Mouse (Mus musculus) neural tube, embryonic 13.5 days (tissue): ENCODE results near the gene Lsamp. TPM values are rescaled to one million over a fixed set of nuclear protein-coding genes. Genes with fewer than 3 reads are reported as not detected.

Experiments used
- ATAC-seq: fragments of 200-750 bp; cut with Nextera tagmentation; 2 replicates; pipeline ENCODE4 v1.8.0; 2017; ENCODE audit warnings: low read depth, mild to moderate bottlenecking, moderate TSS enrichment, moderate library complexity
- H3K27ac ChIP-seq: fragments of 300-500 bp; sonication (generic); replicated peaks from 2 replicates; pipeline ENCODE4 v1.5.1; 2015; ENCODE audit warnings: moderate library complexity, mild to moderate bottlenecking, inconsistent platforms
- H3K27me3 ChIP-seq: fragments of 300-500 bp; sonication (generic); 2 replicates; pipeline ENCODE4 v1.6.1; 2015; ENCODE audit warnings: mild to moderate bottlenecking, inconsistent platforms
- H3K36me3 ChIP-seq: fragments of 300-500 bp; sonication (generic); 2 replicates; pipeline ENCODE4 v1.6.1; 2015; ENCODE audit warnings: mild to moderate bottlenecking, inconsistent platforms
- H3K4me1 ChIP-seq: fragments of 300-500 bp; sonication (generic); replicated peaks from 2 replicates; pipeline ENCODE4 v1.6.1; 2015; ENCODE audit warnings: inconsistent platforms
- H3K4me2 ChIP-seq: fragments of 300-500 bp; sonication (generic); 2 replicates; pipeline ENCODE4 v1.6.1; 2015; ENCODE audit warnings: inconsistent platforms, mild to moderate bottlenecking, moderate library complexity
- H3K4me3 ChIP-seq: fragments of 300-500 bp; sonication (generic); 2 replicates; pipeline ENCODE4 v1.5.1; 2015; ENCODE audit warnings: mild to moderate bottlenecking, inconsistent platforms
- H3K9ac ChIP-seq: fragments of 300-500 bp; sonication (generic); 2 replicates; pipeline ENCODE4 v1.6.1; 2015; ENCODE audit warnings: moderate library complexity, mild to moderate bottlenecking, inconsistent platforms
- H3K9me3 ChIP-seq: fragments of 300-500 bp; sonication (generic); 2 replicates; pipeline ENCODE4 v1.6.1; 2016; ENCODE audit warnings: inconsistent platforms
- WGBS: fragments of 180-500 bp; shearing (Covaris S2); methylation state at CpG from one replicate; pipeline ENCODE4 v1.1.7; 2015; 5-methylcytosine and 5-hydroxymethylcytosine counted together
- polyA plus RNA-seq: library from polyadenylated mRNA; unstranded; fragments of >200 nt; fragmentation: Nextera tagmentation; extraction: Ambion mirVana; gene quantifications from 2 replicates; pipeline ENCODE4 v1.2.1, GENCODE M21; 2015

Lsamp gene
- polyA plus RNA-seq, 1 experiment from 2014 or later: 56.5 TPM

DNA sequence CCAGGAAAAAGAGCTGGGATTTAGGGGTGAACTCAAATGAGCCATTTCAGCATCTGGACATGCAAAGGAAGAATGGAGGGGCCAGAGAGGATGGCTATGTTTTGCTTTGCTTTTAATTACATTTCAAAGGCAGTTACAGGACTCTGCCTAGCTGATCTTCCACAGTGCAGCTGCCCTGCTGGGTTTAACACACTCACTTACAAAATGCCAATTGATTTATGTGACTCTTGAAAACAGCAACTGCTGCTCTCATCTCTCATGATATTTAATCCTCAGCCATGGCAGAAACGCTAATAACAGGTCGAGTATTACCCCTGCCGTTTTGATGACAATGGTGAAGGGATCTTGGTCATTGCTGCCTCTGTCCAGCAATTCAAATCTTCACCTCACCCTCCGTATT, 2139.7 kb downstream of the Lsamp start:
- no peaks in the 10 kb centered on the region for H3K36me3 ChIP-seq

DNA sequence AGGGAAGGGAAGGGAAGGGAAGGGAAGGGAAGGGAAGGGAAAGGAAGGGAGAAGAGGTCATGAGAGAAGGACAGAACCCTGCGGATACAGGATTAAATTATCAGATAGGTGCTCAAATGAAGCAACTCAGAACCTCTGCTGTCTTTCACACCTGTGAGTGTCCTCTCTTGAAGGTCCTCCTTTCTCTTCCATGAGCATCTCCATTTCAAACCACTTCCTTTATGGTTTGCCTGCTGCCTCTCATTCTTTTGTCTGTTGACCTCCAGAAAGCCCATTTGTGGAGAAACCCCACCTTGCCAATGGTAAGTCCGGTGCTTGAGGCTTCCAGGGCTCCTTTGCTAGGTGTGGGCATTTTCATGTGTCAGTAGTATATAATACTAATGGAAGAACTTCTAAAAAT, 2141.9 kb downstream of the Lsamp start:
- no peak for ATAC-seq
- Histone ChIP-seq H3K9ac (no peak overlapping the region), H3K4me1 (peaks cover 12% of the 10 kb centered on the region), H3K36me3 (no peaks in the 10 kb centered on the region), H3K4me2 (no peak overlapping the region), H3K27me3 (no peaks in the 10 kb centered on the region), H3K27ac (no peak overlapping the region), H3K4me3 (no peak overlapping the region), H3K9me3 (no peaks in the 10 kb centered on the region)
- 77% methylated on average over 2 of the region's 2 CpGs for WGBS

More for the DNA sequence above, 2139.7 kb downstream of the Lsamp start:
- no peak overlapping the region for H3K4me2 ChIP-seq
- H3K4me1 ChIP-seq: peaks cover 12% of the 10 kb centered on the region
- no peak overlapping the region for H3K4me3 ChIP-seq
- H3K27me3 ChIP-seq: no peaks in the 10 kb centered on the region
- H3K27ac ChIP-seq: peak overlapping the region; percentile 18; the same call in 1 of the 2 replicates
- no peak for ATAC-seq
- 44% methylated on average over 4 of the region's 4 CpGs for WGBS
- no peak overlapping the region for H3K9ac ChIP-seq
- no peaks in the 10 kb centered on the region for H3K9me3 ChIP-seq

DNA sequence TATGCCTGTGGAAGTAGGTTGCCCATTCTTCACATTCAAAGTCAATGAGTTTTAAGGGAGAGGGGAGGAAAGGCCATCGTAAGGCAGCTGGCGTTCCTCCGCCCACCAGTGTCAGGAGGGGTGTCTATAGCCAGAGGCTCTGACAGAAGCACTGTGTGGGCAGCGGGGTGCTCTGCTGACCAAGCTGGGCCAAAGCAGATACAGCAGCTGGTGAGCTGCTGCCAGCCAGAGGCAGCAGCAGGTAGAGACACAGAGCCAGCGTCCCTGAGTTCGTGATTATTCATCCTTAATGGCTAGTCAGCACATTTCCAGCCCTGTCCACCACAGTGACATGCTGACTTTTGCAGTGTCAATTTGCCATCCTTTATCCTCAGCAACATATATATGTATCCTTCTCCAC, 2163.0 kb downstream of the Lsamp start:
- ATAC-seq: no peak

DNA sequence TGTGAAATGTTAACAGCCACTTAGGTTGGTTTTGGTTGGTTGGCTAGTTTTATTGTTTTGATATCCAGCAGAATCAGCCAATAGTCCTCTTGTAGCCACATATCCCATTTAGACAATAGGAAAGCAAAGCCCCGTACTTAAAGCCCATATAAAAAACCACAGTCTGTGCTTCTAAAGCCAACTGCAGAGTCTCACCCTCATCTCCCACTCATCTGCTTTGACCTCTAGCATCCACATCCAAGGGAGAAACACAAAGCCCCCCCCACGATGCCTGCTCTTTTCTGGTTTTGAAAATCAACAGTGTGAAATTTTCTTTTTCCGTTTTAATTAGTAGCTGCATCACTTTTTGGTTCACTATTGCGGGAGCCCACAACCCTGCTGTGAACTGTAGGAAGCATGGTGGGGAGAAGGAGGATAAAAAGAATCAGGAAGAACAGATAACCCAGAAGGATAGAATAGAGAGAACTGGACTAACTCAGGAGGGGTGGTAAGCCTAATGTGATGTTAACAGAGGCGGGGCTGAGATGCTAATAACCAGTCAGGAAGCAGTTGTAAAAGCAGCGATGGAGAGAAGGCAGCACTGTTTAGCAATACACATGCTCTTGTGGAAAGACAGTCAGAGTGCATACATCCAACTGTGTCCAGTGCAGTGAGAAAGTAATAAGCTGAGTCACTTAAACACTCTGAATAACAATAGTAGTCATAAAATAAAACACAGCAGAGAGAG, 2165.2 kb downstream of the Lsamp start:
- H3K27me3 ChIP-seq: no peaks in the 10 kb centered on the region
- no peak overlapping the region for H3K4me2 ChIP-seq
- ATAC-seq: peak; percentile 50; the same call in 1 of the 2 replicates
- H3K4me1 ChIP-seq: peaks cover 17% of the 10 kb centered on the region
- no peaks in the 10 kb centered on the region for H3K36me3 ChIP-seq
- H3K4me3 ChIP-seq: no peak overlapping the region
- 19% methylated on average over 6 of the region's 6 CpGs for WGBS
- no peaks in the 10 kb centered on the region for H3K9me3 ChIP-seq
- H3K9ac ChIP-seq: no peak overlapping the region
- no peak overlapping the region for H3K27ac ChIP-seq

More for the DNA sequence above, 2163.0 kb downstream of the Lsamp start:
- H3K27ac ChIP-seq: no peak overlapping the region
- H3K4me2 ChIP-seq: no peak overlapping the region
- peaks cover 17% of the 10 kb centered on the region for H3K4me1 ChIP-seq
- no peaks in the 10 kb centered on the region for H3K36me3 ChIP-seq
- no peak overlapping the region for H3K9ac ChIP-seq
- H3K27me3 ChIP-seq: no peaks in the 10 kb centered on the region
- WGBS: 39% methylated on average over 6 of the region's 6 CpGs
- no peak overlapping the region for H3K4me3 ChIP-seq
- no peaks in the 10 kb centered on the region for H3K9me3 ChIP-seq

DNA sequence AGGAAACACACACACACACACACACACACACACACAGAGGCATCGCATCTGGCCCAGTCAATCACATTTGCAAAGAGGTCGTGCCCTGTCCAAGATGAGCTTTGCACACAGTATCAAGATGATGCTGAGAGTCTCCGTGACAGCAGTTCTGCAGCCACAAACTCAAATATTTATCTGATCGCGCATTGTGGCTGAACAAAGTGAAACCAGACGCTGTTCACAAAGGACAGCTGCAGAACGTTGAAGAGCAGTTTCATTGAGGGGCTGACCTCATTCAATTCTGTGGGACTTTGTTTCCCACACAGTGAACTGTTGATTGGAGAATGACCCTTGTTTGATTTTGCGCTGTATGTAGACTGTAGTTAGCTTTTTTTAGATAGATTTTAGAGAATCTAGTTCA, 2168.5 kb downstream of the Lsamp start:
- Histone ChIP-seq H3K9ac (no peak overlapping the region), H3K27ac (no peak overlapping the region), H3K4me2 (no peak overlapping the region), H3K4me1 (peaks cover 12% of the 10 kb centered on the region), H3K9me3 (no peaks in the 10 kb centered on the region), H3K4me3 (no peak overlapping the region), H3K36me3 (no peaks in the 10 kb centered on the region), H3K27me3 (no peaks in the 10 kb centered on the region)
- WGBS: 59% methylated on average over 8 of the region's 8 CpGs
- no peak for ATAC-seq

- Histone ChIP-seq H3K4me1 (0 out of 2 replicates have a peak, but pooled peaks cover 4% of the 10 kb centered on the region), H3K9ac (no peak overlapping the region), H3K4me3 (no peak overlapping the region), H3K27me3 (no peaks in the 10 kb centered on the region), H3K27ac (no peak overlapping the region), H3K9me3 (no peaks in the 10 kb centered on the region), H3K4me2 (no peak overlapping the region), H3K36me3 (no peaks in the 10 kb centered on the region)
- ATAC-seq: 0 out of 2 replicates have a peak, but pooled peaks have one; percentile 27
- 39% methylated on average over 9 of the region's 9 CpGs for WGBS
Observed at GRCm38 (mm10) chr16:42157816-42158215, 2173.7 kb downstream of the Lsamp start.

- ATAC-seq: peak; percentile 16; the same call in 1 of the 2 replicates
- no peak overlapping the region for H3K9ac ChIP-seq
Observed at GRCm38 (mm10) chr16:42164941-42165340, 2180.8 kb downstream of the Lsamp start.

GRCm38 (mm10) chr16:42168292-42168691, 2184.1 kb downstream of the Lsamp start:
- ATAC-seq: no peak
- 93% methylated on average over 9 of the region's 9 CpGs for WGBS
- Histone ChIP-seq H3K4me2 (no peak overlapping the region), H3K9ac (no peak overlapping the region), H3K27me3 (no peaks in the 10 kb centered on the region), H3K9me3 (no peaks in the 10 kb centered on the region), H3K4me1 (no peaks in the 10 kb centered on the region), H3K36me3 (no peaks in the 10 kb centered on the region), H3K4me3 (no peak overlapping the region), H3K27ac (no peak overlapping the region)

More at GRCm38 (mm10) chr16:42164941-42165340, 2180.8 kb downstream of the Lsamp start:
- H3K4me3 ChIP-seq: no peak overlapping the region
- no peaks in the 10 kb centered on the region for H3K36me3 ChIP-seq
- no peaks in the 10 kb centered on the region for H3K27me3 ChIP-seq
- H3K4me2 ChIP-seq: no peak overlapping the region
- H3K4me1 ChIP-seq: no peaks in the 10 kb centered on the region
- no peak overlapping the region for H3K27ac ChIP-seq
- H3K9me3 ChIP-seq: no peaks in the 10 kb centered on the region

- Histone ChIP-seq H3K4me1 (no peaks in the 10 kb centered on the region), H3K9me3 (no peaks in the 10 kb centered on the region), H3K27ac (no peak overlapping the region), H3K9ac (no peak overlapping the region), H3K27me3 (no peaks in the 10 kb centered on the region), H3K4me2 (no peak overlapping the region), H3K4me3 (no peak overlapping the region), H3K36me3 (no peaks in the 10 kb centered on the region)
- no peak for ATAC-seq
- 23% methylated on average over 8 of the region's 8 CpGs for WGBS
Observed at GRCm38 (mm10) chr16:42169447-42170140, 2185.4 kb downstream of the Lsamp start.

GRCm38 (mm10) chr16:42172476-42172875, 2188.3 kb downstream of the Lsamp start:
- no peak for ATAC-seq
- no peaks in the 10 kb centered on the region for H3K9me3 ChIP-seq
- 25% methylated on average over 11 of the region's 11 CpGs for WGBS
- no peak overlapping the region for H3K4me3 ChIP-seq
- no peak overlapping the region for H3K9ac ChIP-seq
- H3K27ac ChIP-seq: no peak overlapping the region
- H3K4me1 ChIP-seq: no peaks in the 10 kb centered on the region
- no peaks in the 10 kb centered on the region for H3K36me3 ChIP-seq
- H3K27me3 ChIP-seq: no peaks in the 10 kb centered on the region
- H3K4me2 ChIP-seq: no peak overlapping the region

GRCm38 (mm10) chr16:42178866-42179265, 2194.7 kb downstream of the Lsamp start:
- H3K36me3 ChIP-seq: no peaks in the 10 kb centered on the region
- H3K27me3 ChIP-seq: no peaks in the 10 kb centered on the region
- H3K9me3 ChIP-seq: no peaks in the 10 kb centered on the region
- no peak overlapping the region for H3K4me2 ChIP-seq
- no peak overlapping the region for H3K27ac ChIP-seq
- no peak for ATAC-seq
- no peaks in the 10 kb centered on the region for H3K4me1 ChIP-seq
- no peak overlapping the region for H3K4me3 ChIP-seq
- H3K9ac ChIP-seq: no peak overlapping the region
- 85% methylated on average over 3 of the region's 3 CpGs for WGBS

DNA sequence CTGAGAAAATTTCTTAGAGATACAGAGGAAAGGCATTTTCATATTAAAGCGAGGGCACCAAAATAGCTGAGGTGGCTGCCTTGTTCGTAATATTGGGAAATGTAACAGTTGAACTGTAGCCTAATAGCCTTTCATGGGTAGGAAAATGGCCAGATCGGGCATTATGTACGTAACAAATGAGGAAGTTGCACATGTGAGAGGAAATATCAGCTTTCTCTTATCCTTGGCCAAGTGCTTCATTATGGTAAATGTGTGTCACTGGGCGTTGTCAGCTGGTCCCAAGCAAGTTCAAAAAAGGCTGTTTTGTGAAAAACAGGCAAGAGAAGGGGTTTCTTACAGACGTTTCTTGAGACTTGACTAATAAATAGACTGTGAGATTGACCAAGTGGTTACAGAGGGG, 2195.9 kb downstream of the Lsamp start:
- Histone ChIP-seq H3K9me3 (no peaks in the 10 kb centered on the region), H3K9ac (no peak overlapping the region), H3K4me1 (no peaks in the 10 kb centered on the region), H3K36me3 (no peaks in the 10 kb centered on the region), H3K27me3 (no peaks in the 10 kb centered on the region), H3K27ac (no peak overlapping the region), H3K4me3 (no peak overlapping the region), H3K4me2 (no peak overlapping the region)
- 87% methylated on average over 6 of the region's 6 CpGs for WGBS
- no peak for ATAC-seq
